Mouse (Mus musculus) hindbrain, embryonic 11.5 days (tissue): ENCODE measurements around the gene Ank3. TPM values are rescaled to one million over a fixed set of nuclear protein-coding genes. Genes with fewer than 3 reads are reported as not detected.

ENCODE experiments used
- ATAC-seq: fragments of 200-750 bp; cut with Nextera tagmentation; 2 replicates; pipeline ENCODE4 v1.8.0; 2017; ENCODE audit warnings: mild to moderate bottlenecking, moderate TSS enrichment, moderate library complexity; ENCODE audit not compliant: low FRiP score
- DNase-seq: peaks from one replicate; pipeline ENCODE4 v3.0.0-alpha.2; 2015; ENCODE audit warnings: low spot score
- H3K27ac ChIP-seq: fragments of 300-500 bp; sonication (generic); 2 replicates; pipeline ENCODE4 v1.5.1; 2014; ENCODE audit warnings: mild to moderate bottlenecking, low read depth, low read length
- H3K27me3 ChIP-seq: fragments of 300-500 bp; sonication (generic); 2 replicates; pipeline ENCODE4 v1.6.1; 2014; ENCODE audit warnings: mild to moderate bottlenecking, low read length, moderate library complexity, mixed read lengths; ENCODE audit not compliant: control insufficient read depth, insufficient read depth
- H3K36me3 ChIP-seq: fragments of 300-500 bp; sonication (generic); 2 replicates; pipeline ENCODE4 v1.6.1; 2014; ENCODE audit warnings: mild to moderate bottlenecking, low read length, moderate library complexity, mixed read lengths; ENCODE audit not compliant: control insufficient read depth, insufficient read depth
- H3K4me1 ChIP-seq: fragments of 300-500 bp; sonication (generic); replicated peaks from 2 replicates; pipeline ENCODE4 v1.6.1; 2014; ENCODE audit warnings: low read length, mixed read lengths; ENCODE audit not compliant: control insufficient read depth, insufficient read depth
- H3K4me2 ChIP-seq: fragments of 300-500 bp; sonication (generic); replicated peaks from 2 replicates; pipeline ENCODE4 v1.6.1; 2014; ENCODE audit warnings: mild to moderate bottlenecking, low read depth, low read length
- H3K4me3 ChIP-seq: fragments of 300-500 bp; sonication (generic); 2 replicates; pipeline ENCODE4 v1.5.1; 2014; ENCODE audit warnings: low read depth, low read length
- H3K9ac ChIP-seq: fragments of 300-500 bp; sonication (generic); 2 replicates; pipeline ENCODE4 v1.6.1; 2014; ENCODE audit warnings: low read depth, low read length
- H3K9me3 ChIP-seq: fragments of 300-500 bp; sonication (generic); 2 replicates; pipeline ENCODE4 v1.6.1; 2016; ENCODE audit warnings: low read length; ENCODE audit not compliant: control insufficient read depth
- WGBS: fragments of 180-500 bp; shearing (Covaris S2); extraction: QIAGEN DNeasy Blood & Tissue Kit; methylation state at CpG from one replicate; pipeline ENCODE4 v1.1.7; 2014; 5-methylcytosine and 5-hydroxymethylcytosine counted together
- polyA plus RNA-seq: library from polyadenylated mRNA; unstranded; fragments of >200 nt; fragmentation: Nextera tagmentation; extraction: Ambion mirVana; gene quantifications from 2 replicates; pipeline ENCODE4 v1.2.1, GENCODE M21; 2014

Gene Ank3
- polyA plus RNA-seq, 1 experiment from 2014 or later, result 97.7 TPM

GRCm38 (mm10) chr10:69923801-69924200 lies 525.2 kb downstream of the Ank3 start:
- Histone ChIP-seq H3K27ac (no peak overlapping the region), H3K4me2 (no peak overlapping the region), H3K4me3 (no peak overlapping the region), H3K9me3 (no peaks in the 10 kb centered on the region), H3K36me3 (no peaks in the 10 kb centered on the region), H3K27me3 (no peaks in the 10 kb centered on the region), H3K4me1 (peaks cover 4% of the 10 kb centered on the region; the same call in 1 of the 2 replicates), H3K9ac (no peak overlapping the region)
- DNase-seq, result no peak
- WGBS, result 6% methylated on average over 8 of the region's 8 CpGs
- no peak for ATAC-seq

GRCm38 (mm10) chr10:69924321-69924720 lies 525.7 kb downstream of the Ank3 start:
- Histone ChIP-seq H3K4me2 (peak overlapping the region; percentile 39; the same call in 1 of the 2 replicates), H3K4me1 (peaks cover 4% of the 10 kb centered on the region; the same call in 1 of the 2 replicates), H3K36me3 (no peaks in the 10 kb centered on the region), H3K4me3 (no peak overlapping the region), H3K27ac (no peak overlapping the region), H3K9me3 (no peaks in the 10 kb centered on the region), H3K9ac (no peak overlapping the region), H3K27me3 (no peaks in the 10 kb centered on the region)
- WGBS, result 5% methylated on average over 11 of the region's 11 CpGs
- ATAC-seq (peak; percentile 42; the same call in 1 of the 2 replicates), DNase-seq (peak; percentile 26)

GRCm38 (mm10) chr10:69924845-69925244 lies 526.3 kb downstream of the Ank3 start:
- H3K4me2 ChIP-seq, result peak overlapping the region; percentile 39
- H3K27me3 ChIP-seq, result no peaks in the 10 kb centered on the region
- WGBS, result 1% methylated on average over 14 of the region's 14 CpGs
- no peaks in the 10 kb centered on the region for H3K36me3 ChIP-seq
- ATAC-seq (peak; percentile 46; the same call in 1 of the 2 replicates), DNase-seq (peak; percentile 25)
- no peaks in the 10 kb centered on the region for H3K9me3 ChIP-seq
- H3K9ac ChIP-seq, result no peak overlapping the region
- peaks cover 4% of the 10 kb centered on the region; the same call in 1 of the 2 replicates for H3K4me1 ChIP-seq
- peak overlapping the region; percentile 28; the same call in 1 of the 2 replicates for H3K4me3 ChIP-seq
- H3K27ac ChIP-seq, result no peak overlapping the region

GRCm38 (mm10) chr10:69925285-69926157 lies 526.9 kb downstream of the Ank3 start:
- Histone ChIP-seq H3K9ac (no peak overlapping the region; the same call in 1 of the 2 replicates), H3K27me3 (no peaks in the 10 kb centered on the region), H3K4me1 (peaks cover 4% of the 10 kb centered on the region; the same call in 1 of the 2 replicates), H3K36me3 (no peaks in the 10 kb centered on the region), H3K4me2 (peak overlapping the region; percentile 39), H3K27ac (no peak overlapping the region), H3K9me3 (no peaks in the 10 kb centered on the region), H3K4me3 (peak overlapping the region; percentile 28)
- WGBS, result under 1% methylated on average over 19 of the region's 19 CpGs
- ATAC-seq, result peak; percentile 78
- DNase-seq, result peak; percentile 58

GRCm38 (mm10) chr10:69926158-69926882 lies 527.7 kb downstream of the Ank3 start:
- 0 out of 2 replicates have a peak overlapping the region, but pooled peaks have one; percentile 42 for H3K27ac ChIP-seq

DNA sequence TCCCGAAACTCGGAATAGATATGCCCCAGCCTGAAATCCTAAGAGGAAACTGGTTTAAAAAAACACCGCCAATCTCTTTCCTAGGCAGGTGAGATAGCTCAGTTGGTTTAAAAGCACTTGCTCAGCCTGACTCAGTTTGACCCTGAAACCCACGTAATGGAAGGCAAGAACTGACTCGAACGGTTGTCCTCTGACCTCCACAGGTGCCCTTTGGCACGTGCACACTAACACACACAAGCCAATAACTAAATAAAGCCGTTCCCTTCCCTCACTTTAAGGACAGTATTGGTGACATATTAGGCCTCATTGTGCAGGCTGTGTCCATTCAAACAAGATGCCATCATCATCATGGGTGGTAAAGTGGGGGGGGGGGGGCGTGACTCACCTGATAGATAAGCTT lies 528.4 kb downstream of the Ank3 start:
- WGBS, result 6% methylated on average over 9 of the region's 9 CpGs
- H3K27ac ChIP-seq, result 0 out of 2 replicates have a peak overlapping the region, but pooled peaks have one; percentile 42
- no peak for ATAC-seq

More at GRCm38 (mm10) chr10:69926158-69926882, 527.7 kb downstream of the Ank3 start:
- Histone ChIP-seq H3K9ac (peak overlapping the region; percentile 28; the same call in 1 of the 2 replicates), H3K9me3 (no peaks in the 10 kb centered on the region), H3K27me3 (no peaks in the 10 kb centered on the region), H3K36me3 (no peaks in the 10 kb centered on the region), H3K4me3 (peak overlapping the region; percentile 28), H3K4me1 (peaks cover 4% of the 10 kb centered on the region; the same call in 1 of the 2 replicates), H3K4me2 (peak overlapping the region; percentile 39)
- 2% methylated on average over 11 of the region's 11 CpGs for WGBS
- DNase-seq (peak; percentile 48), ATAC-seq (no peak)

DNA sequence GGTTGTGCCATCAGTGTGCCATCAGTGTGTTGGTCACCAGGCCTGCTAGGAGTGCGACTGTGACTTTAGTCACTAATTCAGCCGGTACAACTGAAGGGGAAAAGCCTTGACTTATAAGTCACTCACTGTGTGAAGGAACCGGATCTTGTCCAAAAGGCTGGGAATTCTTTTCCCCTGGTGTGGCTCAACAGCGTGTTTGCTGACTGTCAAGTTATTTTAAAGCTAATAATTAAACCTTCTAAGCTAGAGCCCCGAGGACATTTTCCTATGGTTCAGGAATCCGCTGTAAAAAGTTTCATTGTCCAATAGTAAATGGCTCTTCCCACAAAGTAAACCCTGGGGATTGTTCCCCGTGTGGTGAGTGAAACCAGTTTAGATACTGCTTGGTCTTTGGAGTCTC lies 529.8 kb downstream of the Ank3 start:
- Histone ChIP-seq H3K9ac (no peak overlapping the region), H3K27me3 (no peaks in the 10 kb centered on the region), H3K4me2 (no peak overlapping the region), H3K4me1 (peaks cover 4% of the 10 kb centered on the region; the same call in 1 of the 2 replicates), H3K4me3 (no peak overlapping the region), H3K36me3 (no peaks in the 10 kb centered on the region), H3K27ac (no peak overlapping the region), H3K9me3 (no peaks in the 10 kb centered on the region)
- WGBS, result 47% methylated on average over 7 of the region's 7 CpGs
- ATAC-seq, result no peak
- no peak for DNase-seq

More for the DNA sequence above, 528.4 kb downstream of the Ank3 start:
- Histone ChIP-seq H3K36me3 (no peaks in the 10 kb centered on the region), H3K9ac (peak overlapping the region; percentile 28; the same call in 1 of the 2 replicates), H3K27me3 (no peaks in the 10 kb centered on the region), H3K9me3 (no peaks in the 10 kb centered on the region), H3K4me2 (peak overlapping the region; percentile 39), H3K4me3 (peak overlapping the region; percentile 28), H3K4me1 (peaks cover 4% of the 10 kb centered on the region; the same call in 1 of the 2 replicates)
- no peak for DNase-seq

DNA sequence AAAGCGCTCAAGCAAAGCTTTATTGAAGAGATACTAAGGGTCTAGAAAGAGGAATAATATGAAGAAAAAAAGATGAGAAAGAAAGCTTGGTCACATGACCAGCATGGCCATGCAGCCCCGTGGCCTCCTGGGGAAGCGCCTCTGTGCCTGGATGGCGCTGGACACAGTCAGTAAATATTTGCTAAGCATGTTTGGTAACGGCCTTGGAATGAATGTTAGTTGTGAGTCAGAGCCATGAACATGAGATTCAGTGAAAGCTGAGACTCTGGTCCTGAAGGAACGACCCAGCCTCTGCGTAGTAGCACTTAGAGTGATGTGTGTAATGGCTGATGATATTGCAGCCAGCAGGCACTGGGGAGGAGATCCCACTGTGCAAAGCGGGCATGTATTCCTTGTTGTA lies 531.9 kb downstream of the Ank3 start:
- Histone ChIP-seq H3K9me3 (no peaks in the 10 kb centered on the region), H3K4me1 (0 out of 2 replicates have a peak, but pooled peaks cover 4% of the 10 kb centered on the region), H3K4me2 (no peak overlapping the region), H3K27ac (no peak overlapping the region), H3K27me3 (no peaks in the 10 kb centered on the region), H3K9ac (no peak overlapping the region), H3K4me3 (no peak overlapping the region), H3K36me3 (no peaks in the 10 kb centered on the region)
- 92% methylated on average over 8 of the region's 8 CpGs for WGBS
- no peak for ATAC-seq
- DNase-seq, result no peak
